Mouse (Mus musculus) thymus, postnatal 14 days (tissue): ENCODE measurements at regions not wholly inside any gene's neighbourhood (a gene's known extent, or its start where the extent isn't known, plus 50 kb on each side); places are given as distances from the start of the nearest gene placed in this dataset.

Experiments
- DNase-seq: peaks from one replicate; pipeline ENCODE4 v3.0.0; 2021

- no peak for DNase-seq
Observed at GRCm38 (mm10) chr9:13905086-13905669, 77.7 kb downstream of the Fam76b start.

- no peak for DNase-seq
Observed at GRCm38 (mm10) chr9:13906736-13907135, 79.2 kb downstream of the Fam76b start.

DNA sequence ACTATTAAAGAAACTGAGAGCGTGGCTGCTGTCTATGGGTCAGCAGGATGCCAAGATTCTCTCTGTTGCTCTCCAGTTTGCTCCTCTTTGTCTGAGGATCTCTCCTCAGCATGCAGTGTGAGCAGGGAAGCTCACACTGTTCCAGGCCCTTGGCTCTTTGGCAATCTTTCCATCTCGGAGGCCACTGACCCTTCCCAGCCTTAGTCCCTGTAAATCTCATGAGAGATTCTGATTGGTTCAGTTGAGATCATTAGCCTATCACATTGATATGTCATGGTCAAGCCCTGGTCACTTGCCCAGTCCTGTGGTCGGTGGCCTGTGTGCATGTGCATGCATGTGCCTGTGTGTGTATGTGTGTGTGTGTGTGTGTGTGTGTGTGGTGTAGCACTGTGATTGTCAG lies 82.1 kb downstream of the Fam76b start:
- DNase-seq: no peak

GRCm38 (mm10) chr9:13910091-13910490 lies 82.6 kb downstream of the Fam76b start:
- DNase-seq: no peak

- no peak for DNase-seq
Observed at GRCm38 (mm10) chr9:13913459-13913858, 85.9 kb downstream of the Fam76b start.

GRCm38 (mm10) chr9:13914131-13914530 lies 86.6 kb downstream of the Fam76b start:
- no peak for DNase-seq

- no peak for DNase-seq
Observed at GRCm38 (mm10) chr9:13914847-13915246, 87.3 kb downstream of the Fam76b start.

GRCm38 (mm10) chr9:13916837-13917236 lies 89.3 kb downstream of the Fam76b start:
- no peak for DNase-seq

DNA sequence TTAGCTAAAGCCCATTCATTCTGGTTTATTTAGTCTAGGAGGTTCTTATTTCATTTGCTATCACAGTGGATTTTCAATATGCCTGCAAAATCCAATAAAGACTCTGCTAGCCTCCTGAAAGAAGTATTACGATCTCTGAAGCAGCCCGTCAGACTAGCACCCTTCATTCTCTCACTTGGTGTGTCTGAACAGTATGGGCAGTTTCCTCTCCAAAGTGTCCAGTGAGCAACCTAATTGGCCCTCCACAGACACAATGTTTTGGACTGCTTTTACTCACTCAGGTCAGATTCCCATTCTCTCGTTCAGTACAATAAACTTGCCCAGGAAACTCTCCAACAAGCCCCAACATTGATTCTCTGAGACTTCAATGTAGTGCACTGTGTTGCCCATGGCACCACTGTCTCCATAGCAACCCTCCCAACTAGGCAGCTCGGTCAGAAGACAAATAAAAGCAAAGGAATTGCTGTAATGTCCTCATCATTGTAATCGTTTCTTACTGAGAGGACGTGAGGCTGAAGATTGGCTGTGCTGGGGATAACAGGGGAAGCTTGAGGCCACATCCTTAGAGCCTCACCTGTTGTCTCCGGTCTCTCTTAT lies 91.2 kb downstream of the Fam76b start:
- no peak for DNase-seq

GRCm38 (mm10) chr9:13919739-13920410 lies 92.4 kb downstream of the Fam76b start:
- DNase-seq: no peak

GRCm38 (mm10) chr9:13920623-13921022 lies 93.1 kb downstream of the Fam76b start:
- no peak for DNase-seq

DNA sequence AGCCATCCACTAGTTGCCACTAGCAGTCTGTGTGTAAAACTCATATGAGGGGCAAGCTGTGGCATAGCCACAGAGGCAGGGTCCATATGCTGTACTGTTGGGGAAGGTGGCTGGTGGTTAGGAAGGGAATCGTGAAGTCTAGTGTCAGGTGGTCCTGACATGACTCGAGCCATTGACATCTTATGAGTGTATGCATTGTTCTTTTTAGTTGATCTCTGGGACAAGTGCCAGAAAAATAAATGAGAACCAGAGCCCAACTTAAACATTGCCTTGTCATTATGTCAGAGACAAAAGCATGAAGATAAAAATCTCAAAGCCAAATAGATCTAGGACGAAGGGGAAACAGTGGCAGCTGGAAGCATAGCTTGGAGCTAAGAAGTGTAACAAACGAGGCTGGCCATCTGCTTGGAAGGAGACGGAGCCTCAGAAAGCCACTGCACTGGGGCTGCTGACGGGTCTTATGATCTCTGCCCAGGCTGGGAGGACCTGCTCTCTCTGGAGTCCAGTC lies 104.5 kb downstream of the Fam76b start:
- DNase-seq: no peak

GRCm38 (mm10) chr9:13933404-13933803 lies 105.9 kb downstream of the Fam76b start:
- no peak for DNase-seq

DNA sequence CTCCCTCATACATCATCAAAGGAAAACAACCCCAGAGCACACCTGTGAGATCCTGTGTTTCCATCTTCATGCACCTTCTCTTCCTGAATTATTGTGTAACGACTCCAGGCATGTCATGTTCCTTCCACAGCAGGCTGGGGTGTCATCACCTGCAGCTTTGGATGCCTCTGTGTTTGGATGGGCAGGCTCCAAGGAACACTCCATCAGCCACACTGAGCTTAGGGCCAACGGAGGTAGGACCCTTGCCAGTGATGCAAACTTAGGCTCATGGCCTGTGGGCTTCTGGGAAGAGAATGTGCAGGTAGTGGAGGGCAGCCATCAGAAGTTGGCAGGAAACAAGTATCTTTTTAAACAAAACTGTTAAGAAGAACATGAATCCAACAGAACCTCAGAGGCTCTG lies 109.8 kb downstream of the Fam76b start:
- no peak for DNase-seq

- DNase-seq: no peak
Observed at GRCm38 (mm10) chr9:13946519-13946918, 119.0 kb downstream of the Fam76b start.

- no peak for DNase-seq
Observed at GRCm38 (mm10) chr9:13952157-13952556, 124.6 kb downstream of the Fam76b start.

DNA sequence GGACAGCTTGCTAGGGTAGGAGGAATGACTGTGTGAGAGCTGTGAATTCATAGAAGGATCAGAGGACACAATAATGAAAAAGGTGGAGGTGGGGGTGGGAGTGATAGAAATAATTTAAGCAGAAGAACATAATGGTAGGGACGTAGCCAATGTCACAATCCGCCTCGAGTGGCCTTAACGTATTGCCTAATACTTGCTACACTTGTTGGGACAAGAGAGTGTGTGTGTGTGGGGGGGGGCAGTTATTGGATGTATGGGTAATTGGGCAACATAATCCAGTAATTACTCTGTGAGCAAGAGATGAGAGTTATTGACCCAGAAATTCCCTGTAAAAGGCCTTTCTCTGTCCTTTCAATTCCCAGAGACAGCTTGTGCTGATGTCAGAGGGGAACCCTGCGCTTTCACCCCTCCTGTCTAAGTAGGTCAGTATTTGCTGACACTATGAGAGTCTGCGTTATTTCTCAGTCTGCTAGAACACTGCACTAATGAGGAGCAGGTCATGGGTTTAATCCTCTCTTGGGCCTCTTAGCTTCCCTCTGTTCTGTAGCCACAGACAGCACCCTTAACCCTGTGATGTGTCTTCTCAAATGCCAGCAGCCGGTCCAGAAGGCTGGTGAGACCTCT lies 135.7 kb downstream of the Fam76b start:
- DNase-seq: no peak

DNA sequence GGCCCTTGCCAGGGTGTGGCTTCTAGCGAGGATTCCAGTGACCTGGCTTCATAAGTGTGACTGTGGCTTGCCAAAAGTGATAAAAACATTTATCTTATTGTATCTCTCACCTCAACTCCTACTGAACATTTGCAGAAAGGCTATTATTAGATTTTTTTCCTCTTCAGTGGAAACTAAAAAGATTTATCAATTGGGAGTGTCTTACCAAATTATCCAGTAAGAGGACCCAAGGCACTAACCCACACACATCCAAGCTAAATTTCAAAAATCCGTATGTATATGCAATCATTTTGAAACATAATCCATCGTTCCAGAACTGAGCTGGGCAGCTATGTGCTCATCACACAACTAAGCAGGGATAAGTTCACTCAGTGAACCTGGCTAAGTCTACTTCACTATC lies 136.3 kb downstream of the Fam76b start:
- no peak for DNase-seq

DNA sequence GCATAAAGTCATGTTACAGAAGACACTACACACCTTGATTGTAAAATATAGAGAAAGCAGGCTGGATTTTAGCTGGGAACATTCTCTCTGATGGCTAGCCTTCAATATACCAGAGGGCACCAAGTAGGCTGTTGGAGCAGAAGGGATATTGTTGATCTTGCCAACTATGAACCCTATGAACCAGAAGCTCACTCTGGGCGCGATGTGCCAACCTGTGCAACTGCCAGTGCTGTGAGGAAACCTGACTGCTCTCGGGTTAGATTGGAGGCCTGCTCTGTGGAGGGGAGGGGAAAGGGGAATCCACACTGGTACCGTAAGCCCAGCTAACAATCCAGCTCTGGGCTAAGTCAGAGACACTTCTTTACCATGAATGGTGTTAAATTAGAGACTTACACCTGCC lies 136.7 kb downstream of the Fam76b start:
- no peak for DNase-seq

DNA sequence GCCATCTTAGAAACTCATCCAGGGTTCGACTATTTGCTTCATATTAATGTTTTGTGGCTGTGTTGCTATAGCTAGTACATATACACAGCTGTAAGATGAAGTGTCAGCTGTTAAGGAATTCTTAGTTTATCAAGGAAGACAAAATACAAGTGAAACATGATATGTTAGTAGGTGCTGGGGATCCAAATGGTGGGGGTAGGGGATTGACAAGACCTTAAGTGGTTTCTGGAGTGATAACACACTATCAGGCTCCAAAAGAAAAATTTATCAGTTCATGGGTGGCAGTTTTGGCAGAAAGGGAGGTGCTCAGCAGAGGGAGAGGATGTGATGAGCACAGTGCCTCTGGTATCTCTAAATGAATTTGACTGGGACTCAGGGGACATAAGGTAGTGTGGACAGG lies 138.7 kb downstream of the Fam76b start:
- no peak for DNase-seq

DNA sequence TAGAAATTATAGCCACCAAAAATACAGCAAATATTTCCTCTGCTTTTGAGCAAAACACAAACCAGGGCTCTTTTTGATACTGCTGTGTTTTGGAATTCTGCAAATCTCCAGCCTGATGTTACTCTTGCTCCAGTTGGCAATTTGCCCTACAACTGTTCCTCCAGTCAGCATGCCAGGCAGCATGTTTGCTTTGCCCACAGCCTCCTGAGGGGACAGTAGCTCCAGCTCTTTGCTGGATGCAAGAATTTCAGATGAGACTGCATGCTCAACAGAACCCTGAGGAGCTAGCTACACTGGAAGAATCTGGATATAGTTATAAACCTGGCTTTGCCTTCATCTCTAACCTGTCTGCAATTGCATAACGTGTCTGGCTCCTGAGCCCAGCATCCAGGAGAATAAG lies 141.7 kb downstream of the Fam76b start:
- no peak for DNase-seq

DNA sequence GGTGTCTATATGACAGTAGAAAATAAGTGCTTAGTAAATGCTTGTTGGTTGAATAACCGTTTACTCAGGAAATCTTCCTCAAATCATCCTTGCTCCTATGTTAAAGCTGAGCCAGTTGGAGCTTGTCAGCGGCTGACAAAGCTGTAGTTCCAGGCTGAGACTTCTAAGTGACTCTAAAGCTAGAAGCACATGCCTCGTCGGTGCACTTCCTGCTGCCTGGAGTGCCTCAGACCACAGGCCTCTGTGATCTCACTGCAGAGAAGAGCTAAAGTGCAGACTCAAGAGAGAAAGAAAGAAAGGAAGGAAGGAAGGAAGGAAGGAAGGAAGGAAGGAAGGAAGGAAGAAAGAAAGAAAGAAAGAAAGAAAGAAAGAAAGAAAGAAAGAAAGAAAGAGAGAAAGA lies 146.1 kb downstream of the Fam76b start:
- peak; percentile 11 for DNase-seq

- DNase-seq: no peak
Observed at GRCm38 (mm10) chr9:13974870-13975269, 147.4 kb downstream of the Fam76b start.

- DNase-seq: no peak
Observed at GRCm38 (mm10) chr9:13978842-13979241, 151.3 kb downstream of the Fam76b start.
